Mouse (Mus musculus) macrophage (primary cell): ENCODE data around the gene Jak3. TPM values are rescaled to one million over a fixed set of nuclear protein-coding genes. Genes with fewer than 3 reads are reported as not detected.
A peak's percentile ranks its signal among the peaks of the same experiment; 100 is the strongest.
"Not testable (repeated sequence)": the region's sequence is repeated elsewhere in the genome, so short reads cannot be mapped to it uniquely, and the experiment has no call there.

Experiments used
- H3K27ac ChIP-seq: fragments of 350-480 bp; formaldehyde crosslinking; 2 replicates; pipeline ENCODE4 v1.9.0; 2021
- H3K36me3 ChIP-seq: fragments of 350-480 bp; formaldehyde crosslinking; 2 replicates; pipeline ENCODE4 v1.9.0; 2021; ENCODE audit errors: inconsistent target
- H3K4me3 ChIP-seq: fragments of 350-480 bp; formaldehyde crosslinking; 2 replicates; pipeline ENCODE4 v1.9.0; 2021; ENCODE audit errors: inconsistent target
- H3K79me2 ChIP-seq: fragments of 350-480 bp; formaldehyde crosslinking; 2 replicates; pipeline ENCODE4 v1.9.0; 2021; ENCODE audit errors: inconsistent target
- WGBS: methylation state at CpG from one replicate; pipeline ENCODE4 v1.1.7; 2026; ENCODE audit warnings: inconsistent platforms; ENCODE audit not compliant: missing documents; 5-methylcytosine and 5-hydroxymethylcytosine counted together
- polyA plus RNA-seq: library from polyadenylated mRNA; stranded (reverse); fragments of 250-400 nt; gene quantifications from 3 replicates; pipeline ENCODE4 v1.2.4, GENCODE M21; 2018; ENCODE audit warnings: inconsistent platforms

Jak3 gene
- polyA plus RNA-seq, 1 experiment from 2014 or later, result 10.8 TPM

GRCm38 (mm10) chr8:71686143-71686734 lies 10.1 kb downstream of the Jak3 start:
- Histone ChIP-seq H3K79me2 (no peaks in the 10 kb centered on the region), H3K27ac (no peak overlapping the region), H3K36me3 (peaks cover 23% of the 10 kb centered on the region; the same call in 1 of the 2 replicates), H3K4me3 (no peak overlapping the region)
- 91% methylated on average over 23 of the region's 23 CpGs for WGBS

DNA sequence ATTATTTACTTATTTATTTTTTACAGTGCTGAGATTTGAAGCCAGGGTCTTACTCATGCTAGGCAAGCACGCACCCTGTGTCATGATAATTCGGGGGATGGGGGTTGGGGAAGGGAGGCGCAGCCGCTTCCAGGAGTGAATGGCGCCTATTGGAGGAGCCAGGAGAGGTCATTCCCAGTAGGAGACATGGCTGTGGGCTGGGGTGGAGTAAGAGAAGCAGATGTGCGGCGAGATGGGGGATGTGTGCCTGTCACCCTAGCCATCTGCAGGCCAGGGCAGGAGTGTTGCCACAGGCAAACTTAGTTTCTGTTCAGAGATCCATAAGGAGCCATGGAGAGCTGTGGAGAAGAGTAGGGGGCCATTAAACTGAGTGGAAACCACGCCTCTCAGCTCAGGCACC lies 11.5 kb downstream of the Jak3 start:
- no peak overlapping the region for H3K27ac ChIP-seq
- no peak overlapping the region for H3K4me3 ChIP-seq
- 94% methylated on average over 8 of the region's 8 CpGs for WGBS
- peaks cover 14% of the 10 kb centered on the region; the same call in 1 of the 2 replicates for H3K36me3 ChIP-seq
- no peaks in the 10 kb centered on the region for H3K79me2 ChIP-seq

- Histone ChIP-seq H3K79me2 (no peaks in the 10 kb centered on the region), H3K4me3 (no peak within 1 kb of the TSS), H3K27ac (no peak within 1 kb of the TSS), H3K36me3 (peaks cover 10% of the 10 kb centered on the region; the same call in 1 of the 2 replicates)
- WGBS, result 76% methylated on average over 28 of the region's 33 CpGs
Measured at GRCm38 (mm10) chr8:71689028-71689427, 12.9 kb downstream of the Jak3 start, which contains the start of gene Insl3. Gene Insl3 (plus strand): TSS chr8:71689214.

- 19% methylated on average over 30 of the region's 30 CpGs for WGBS
- Histone ChIP-seq H3K79me2 (no peaks in the 10 kb centered on the region), H3K4me3 (no peak overlapping the region), H3K27ac (no peak overlapping the region), H3K36me3 (peaks cover 4% of the 10 kb centered on the region; the same call in 1 of the 2 replicates)
Measured at GRCm38 (mm10) chr8:71692509-71692908, 16.4 kb downstream of the Jak3 start.

DNA sequence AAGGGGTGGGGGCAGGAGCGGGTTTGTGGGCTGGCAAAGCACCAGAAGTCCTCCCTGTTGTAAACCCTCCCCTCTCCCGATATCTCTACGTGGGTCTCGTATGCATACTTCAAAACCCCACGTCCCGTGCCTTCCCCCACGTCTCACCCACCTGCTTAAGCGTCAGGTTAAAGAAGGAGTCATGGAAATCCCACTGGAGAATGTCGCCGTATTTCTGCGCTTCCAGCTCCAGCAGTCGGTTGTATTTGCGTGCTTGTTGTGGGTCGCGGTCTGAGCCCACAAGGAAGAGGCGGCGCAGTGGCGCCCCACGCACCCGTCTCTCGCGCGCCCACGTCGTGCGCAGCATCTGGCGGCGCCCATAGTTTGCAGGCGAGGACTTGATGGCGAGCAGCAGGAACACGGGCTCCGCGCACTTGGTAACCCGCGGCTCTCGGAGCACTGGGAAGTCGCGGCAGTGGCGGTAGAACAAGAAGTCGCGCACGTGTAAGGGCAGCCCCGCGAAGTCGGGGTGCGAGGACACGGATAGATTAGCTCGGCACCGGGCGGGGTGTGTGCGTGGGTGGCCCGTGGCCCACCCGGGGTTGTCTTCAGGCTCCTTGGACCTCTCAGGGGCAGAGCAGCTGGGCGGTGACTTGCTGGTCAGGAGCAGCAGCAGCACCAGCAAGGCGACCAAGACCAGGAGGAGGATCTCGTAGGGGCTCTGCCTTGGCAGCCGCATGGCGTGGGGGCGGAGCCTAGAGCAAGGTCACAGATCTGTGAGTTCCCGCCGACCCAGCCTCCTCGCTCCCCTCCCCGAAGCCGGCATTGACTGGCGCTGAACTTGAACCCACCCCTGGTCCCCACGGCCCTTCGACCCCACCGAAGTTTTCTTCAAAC lies 17.3 kb downstream of the Jak3 start:
- peaks cover 4% of the 10 kb centered on the region; the same call in 1 of the 2 replicates for H3K36me3 ChIP-seq
- no peaks in the 10 kb centered on the region for H3K79me2 ChIP-seq
- H3K4me3 ChIP-seq, result no peak overlapping the region
- H3K27ac ChIP-seq, result no peak overlapping the region
- WGBS, result 22% methylated on average over 64 of the region's 68 CpGs

- not testable (repeated sequence) for H3K79me2 ChIP-seq, H3K4me3 ChIP-seq, H3K27ac ChIP-seq, H3K36me3 ChIP-seq
- WGBS, result 77% methylated on average over 12 of the region's 12 CpGs
Measured at GRCm38 (mm10) chr8:71695456-71695855, 19.4 kb downstream of the Jak3 start.

- no peaks in the 10 kb centered on the region for H3K36me3 ChIP-seq
- H3K4me3 ChIP-seq, result peak overlapping the region; percentile 84
- H3K27ac ChIP-seq, result 0 out of 2 replicates have a peak overlapping the region, but pooled peaks have one; percentile 21
- WGBS, result 29% methylated on average over 27 of the region's 29 CpGs
- no peaks in the 10 kb centered on the region for H3K79me2 ChIP-seq
Measured at GRCm38 (mm10) chr8:71700493-71701269, 24.6 kb downstream of the Jak3 start.

DNA sequence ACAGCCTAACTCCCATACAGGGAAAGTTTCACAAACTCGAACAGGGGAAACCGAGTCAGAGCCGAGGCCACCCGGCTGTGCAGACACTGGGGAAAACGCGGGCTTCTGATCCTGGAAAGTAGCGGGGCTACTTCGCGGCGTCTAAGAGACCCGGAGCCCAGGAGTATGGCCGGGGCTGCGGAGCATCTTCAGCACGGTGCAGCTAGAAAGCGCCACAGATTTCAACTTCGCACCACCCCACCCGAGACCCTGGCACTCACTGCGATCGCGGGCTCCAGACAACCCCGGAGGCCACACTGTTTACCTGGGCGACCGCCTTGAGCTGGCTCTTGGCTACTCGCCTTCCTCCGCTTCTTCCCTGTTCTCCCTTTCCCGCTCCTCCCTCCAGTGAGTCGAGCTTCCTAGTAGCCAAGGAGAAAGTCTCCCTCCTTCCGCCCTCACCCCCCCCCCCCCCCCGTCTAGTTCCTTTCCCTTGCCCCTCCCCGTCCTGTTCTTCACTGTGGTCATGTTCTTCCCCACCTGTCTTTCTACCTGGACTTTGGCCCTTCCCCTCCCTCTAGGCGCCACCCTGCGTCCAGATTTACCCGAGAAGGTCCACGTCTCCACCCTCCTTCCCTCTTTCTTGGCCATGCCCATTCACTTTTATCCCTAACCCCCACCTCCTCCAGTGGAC lies 25.5 kb downstream of the Jak3 start, which contains the start of gene B3gnt3:
Gene B3gnt3, minus strand, starts transcription at position 376 of the 673 bp plus-strand sequence.
- 3% methylated on average over 26 of the region's 34 CpGs for WGBS
- Histone ChIP-seq H3K79me2 (no peaks in the 10 kb centered on the region), H3K27ac (peak within 1 kb of the TSS; percentile 21; the same call in 1 of the 2 replicates), H3K4me3 (peak within 1 kb of the TSS; percentile 84), H3K36me3 (no peaks in the 10 kb centered on the region)

- no peak overlapping the region for H3K27ac ChIP-seq
- H3K79me2 ChIP-seq, result no peaks in the 10 kb centered on the region
- no peaks in the 10 kb centered on the region for H3K36me3 ChIP-seq
- WGBS, result 6% methylated on average over 4 of the region's 4 CpGs
- peak overlapping the region; percentile 84; the same call in 1 of the 2 replicates for H3K4me3 ChIP-seq
Measured at GRCm38 (mm10) chr8:71702087-71702432, 26.0 kb downstream of the Jak3 start.

GRCm38 (mm10) chr8:71702923-71703322 lies 26.8 kb downstream of the Jak3 start:
- H3K79me2 ChIP-seq, result no peaks in the 10 kb centered on the region
- no peak overlapping the region for H3K4me3 ChIP-seq
- WGBS, result 65% methylated on average over 3 of the region's 3 CpGs
- H3K27ac ChIP-seq, result no peak overlapping the region
- no peaks in the 10 kb centered on the region for H3K36me3 ChIP-seq

DNA sequence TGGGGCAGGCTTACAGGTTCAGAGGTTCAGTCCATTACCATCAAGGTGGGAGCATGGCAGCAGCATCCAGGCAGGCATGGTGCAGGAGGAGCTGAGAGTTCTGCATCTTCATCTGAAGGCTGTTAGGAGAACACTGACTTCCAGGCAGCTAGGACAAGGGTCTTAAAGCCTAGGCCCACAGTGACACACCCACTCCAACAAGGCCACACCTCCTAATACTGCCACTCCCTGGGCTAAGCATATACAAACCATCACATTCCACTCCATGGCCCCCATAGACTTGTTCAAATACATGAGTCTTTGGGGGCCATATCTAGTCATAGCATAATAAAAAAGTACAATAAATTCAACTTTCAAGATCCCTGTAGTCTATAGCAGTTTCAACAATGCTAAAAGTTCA lies 27.3 kb downstream of the Jak3 start:
- not testable (repeated sequence) for H3K4me3 ChIP-seq, H3K27ac ChIP-seq

GRCm38 (mm10) chr8:71707874-71708273 lies 31.8 kb downstream of the Jak3 start:
- Histone ChIP-seq H3K27ac (no peak overlapping the region), H3K4me3 (no peak overlapping the region), H3K36me3 (no peaks in the 10 kb centered on the region), H3K79me2 (no peaks in the 10 kb centered on the region)
- 55% methylated on average over 8 of the region's 8 CpGs for WGBS

More for the DNA sequence above, 27.3 kb downstream of the Jak3 start:
- not testable (repeated sequence) for H3K36me3 ChIP-seq, H3K79me2 ChIP-seq

DNA sequence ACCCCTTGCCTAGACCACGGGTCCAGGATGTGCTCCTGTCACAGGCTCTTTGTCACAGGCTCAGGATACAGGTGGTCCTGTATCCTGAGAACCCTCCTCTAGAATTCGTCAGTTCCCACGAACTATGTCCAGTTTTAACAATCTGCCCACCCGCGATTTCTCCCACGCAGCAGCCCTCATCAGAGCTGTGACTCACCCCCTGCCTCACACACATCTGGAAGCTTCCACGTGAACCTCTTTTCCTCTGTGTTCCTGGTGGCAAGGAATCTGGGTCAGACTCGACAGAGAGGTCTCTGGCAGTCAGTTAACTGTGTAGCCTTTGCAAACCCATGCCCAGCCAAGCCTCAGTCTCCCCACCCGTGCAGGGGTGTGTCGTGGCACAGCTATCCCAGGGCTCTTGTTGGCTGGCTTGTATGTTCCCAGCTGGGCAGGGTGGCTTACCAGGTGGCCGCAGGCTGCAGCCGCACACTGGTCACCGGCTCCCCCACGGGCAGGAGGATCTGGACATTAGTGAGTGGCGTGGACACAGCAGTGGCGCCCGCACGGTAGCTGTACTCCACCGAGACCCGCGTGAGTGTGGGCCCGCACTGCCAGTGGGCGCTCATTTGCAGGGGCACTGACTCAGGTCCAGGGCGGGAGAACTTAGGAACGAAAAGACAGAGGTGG lies 33.2 kb downstream of the Jak3 start:
- Histone ChIP-seq H3K27ac (no peak overlapping the region), H3K36me3 (no peaks in the 10 kb centered on the region), H3K4me3 (no peak overlapping the region), H3K79me2 (no peaks in the 10 kb centered on the region)
- WGBS, result 87% methylated on average over 25 of the region's 25 CpGs
